Mouse (Mus musculus): ENCODE measurements around the gene Fgfr2.

Fgfr2 gene

DNA sequence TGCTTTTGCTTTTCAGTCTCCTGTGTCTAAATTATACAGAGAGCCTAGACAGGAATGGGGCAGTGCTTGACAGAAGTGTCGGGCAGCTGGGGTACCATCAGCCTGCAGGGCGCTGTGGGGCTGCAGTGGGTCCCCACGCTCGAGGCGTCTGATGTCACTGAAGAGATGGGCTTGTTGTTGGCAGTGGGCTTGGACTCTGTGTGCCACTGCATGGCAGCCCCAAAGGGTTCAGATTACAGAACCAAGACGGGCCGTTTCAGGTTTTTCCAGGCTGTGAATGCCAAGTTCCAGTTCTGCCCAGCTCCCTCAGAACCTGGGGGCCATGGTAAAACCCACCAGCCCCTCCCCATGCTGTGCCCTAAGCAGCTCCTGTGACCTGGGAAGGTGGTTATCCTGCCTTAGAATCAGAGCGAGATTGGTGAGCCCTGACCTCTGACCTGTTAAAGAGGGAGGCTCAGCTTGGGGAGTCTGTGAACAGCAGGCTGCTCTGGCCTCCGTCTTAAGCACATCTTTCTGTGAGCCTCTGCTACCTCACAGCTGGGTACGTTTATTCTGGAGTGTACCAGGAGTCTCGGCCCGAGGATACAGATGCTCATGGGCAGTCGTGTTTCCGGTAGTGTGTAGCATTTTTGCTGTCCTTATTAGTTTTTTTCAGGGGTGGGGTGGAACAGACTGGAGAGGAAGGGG, 465.6 kb downstream of the Fgfr2 start:
- no peak for TF ChIP-seq GATA4 (IDR thresholded peaks at IDR 0.05; ENCODE audit: insufficient replicate concordance, low read length)

DNA sequence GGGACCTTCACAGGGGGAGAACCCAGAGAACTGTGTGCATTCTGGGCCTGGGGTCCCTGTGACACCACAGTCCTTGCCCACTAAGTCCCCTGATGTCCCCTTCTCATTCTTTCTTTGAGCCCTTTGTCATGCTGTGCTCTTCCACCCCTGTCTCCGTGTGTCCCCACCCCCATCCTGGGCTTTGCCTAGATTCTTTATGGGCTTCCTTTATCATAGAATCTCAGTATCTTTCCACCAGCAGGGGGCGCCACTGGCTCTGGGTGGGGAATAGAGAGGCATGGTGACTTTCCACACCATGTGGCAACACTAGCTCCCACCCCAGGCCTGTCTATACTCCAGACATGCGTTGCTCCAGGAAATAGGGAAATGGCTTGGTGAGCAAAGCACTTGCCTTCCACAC, 466.6 kb downstream of the Fgfr2 start:
- peak; percentile 50; the same call in 1 of the 2 replicates for TF ChIP-seq GATA4 (IDR thresholded peaks at IDR 0.05; ENCODE audit: insufficient replicate concordance, low read length)

DNA sequence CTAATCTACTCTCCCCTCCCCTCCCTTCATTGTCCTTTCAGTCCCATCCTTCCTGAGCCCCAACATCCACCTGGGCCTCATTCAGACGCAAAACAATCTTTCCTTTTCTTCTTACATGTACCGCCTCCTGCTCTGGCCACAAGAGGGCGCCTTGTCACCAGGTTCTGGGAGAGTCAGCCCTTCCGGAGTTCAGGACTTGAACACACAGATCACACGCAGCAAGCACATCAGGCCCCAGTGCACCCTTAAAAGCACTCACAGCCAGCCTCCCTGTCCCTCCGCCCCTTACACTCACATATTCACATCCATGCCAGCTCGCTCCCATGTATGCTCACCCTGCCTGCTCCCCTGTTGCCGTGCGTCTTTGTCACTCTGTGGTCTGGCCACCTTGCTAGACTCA, 467.1 kb downstream of the Fgfr2 start:
- no peak for TF ChIP-seq GATA4 (IDR thresholded peaks at IDR 0.05; ENCODE audit: insufficient replicate concordance, low read length)

DNA sequence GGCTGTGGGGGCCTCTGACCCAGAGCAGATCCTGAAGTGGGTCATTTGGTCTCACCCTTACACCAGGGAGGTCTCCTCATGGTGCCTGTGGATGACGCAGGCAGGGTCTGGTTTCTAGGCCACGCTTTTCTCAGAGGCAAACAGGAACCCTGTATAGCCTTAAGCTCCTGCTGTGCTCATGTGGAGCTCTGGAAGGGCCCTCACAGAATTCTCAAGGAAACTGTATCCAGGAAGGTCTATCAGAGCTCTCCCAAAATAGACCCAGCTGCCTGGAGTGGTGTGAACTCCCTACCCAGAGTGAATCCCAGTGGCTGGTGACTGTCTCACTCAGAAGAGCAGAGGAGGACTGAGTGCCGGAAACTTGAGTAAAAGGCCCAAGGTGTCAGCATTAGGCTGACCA, 468.7 kb downstream of the Fgfr2 start:
- TF ChIP-seq GATA4 (IDR thresholded peaks at IDR 0.05; ENCODE audit: insufficient replicate concordance, low read length), result no peak

DNA sequence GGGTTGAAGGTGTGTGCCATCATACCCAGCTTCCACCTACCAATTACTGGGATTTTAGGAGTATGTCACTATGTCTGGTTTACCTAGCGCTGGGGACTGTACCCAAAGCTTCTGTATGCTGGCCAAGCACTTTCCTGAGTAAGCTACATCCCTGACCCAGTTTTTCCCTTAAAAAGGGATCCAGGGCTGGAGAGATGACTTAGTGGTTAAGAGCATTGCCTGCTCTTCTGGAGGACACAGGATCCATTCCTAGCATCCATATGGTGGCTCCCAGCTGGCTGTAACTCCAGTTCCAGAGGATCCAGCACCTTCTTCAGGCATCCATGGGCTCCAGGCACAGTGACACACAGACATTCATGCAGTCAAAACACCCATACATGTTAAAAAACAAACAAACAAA, 476.6 kb downstream of the Fgfr2 start:
- no peak for TF ChIP-seq GATA4 (IDR thresholded peaks at IDR 0.05; ENCODE audit: insufficient replicate concordance, low read length)

DNA sequence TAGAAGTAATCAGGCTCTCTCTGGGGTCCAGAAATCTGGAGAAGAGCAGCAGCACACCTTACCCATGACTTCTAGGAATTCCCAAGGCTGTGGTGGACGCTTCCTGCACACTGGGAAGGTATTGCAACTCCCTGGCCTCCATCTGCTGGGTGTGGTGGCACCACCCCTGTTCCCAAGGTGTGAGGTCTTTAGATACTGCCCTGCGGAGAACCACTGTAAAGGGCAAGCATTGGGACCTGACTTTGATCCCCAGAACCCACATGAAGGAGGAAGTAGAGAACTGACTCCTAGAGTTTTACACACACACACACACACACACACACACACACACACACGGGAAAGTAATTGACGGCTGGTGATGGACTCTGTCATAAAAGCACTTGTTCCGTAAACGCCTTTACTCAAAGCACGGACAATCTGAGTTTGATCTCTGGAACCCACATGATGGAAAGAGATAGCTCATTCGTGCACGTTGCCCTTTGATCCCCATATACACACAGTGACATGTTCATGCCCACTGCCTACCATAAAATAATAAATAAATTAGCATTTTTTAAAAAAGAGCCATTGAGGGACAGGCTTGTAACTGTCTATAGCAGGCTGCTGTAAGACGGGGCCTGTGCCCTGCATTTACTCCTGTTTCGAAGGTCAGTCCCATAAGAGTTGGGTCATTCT, 478.4 kb downstream of the Fgfr2 start:
- TF ChIP-seq GATA4 (IDR thresholded peaks at IDR 0.05; ENCODE audit: insufficient replicate concordance, low read length), result no peak

DNA sequence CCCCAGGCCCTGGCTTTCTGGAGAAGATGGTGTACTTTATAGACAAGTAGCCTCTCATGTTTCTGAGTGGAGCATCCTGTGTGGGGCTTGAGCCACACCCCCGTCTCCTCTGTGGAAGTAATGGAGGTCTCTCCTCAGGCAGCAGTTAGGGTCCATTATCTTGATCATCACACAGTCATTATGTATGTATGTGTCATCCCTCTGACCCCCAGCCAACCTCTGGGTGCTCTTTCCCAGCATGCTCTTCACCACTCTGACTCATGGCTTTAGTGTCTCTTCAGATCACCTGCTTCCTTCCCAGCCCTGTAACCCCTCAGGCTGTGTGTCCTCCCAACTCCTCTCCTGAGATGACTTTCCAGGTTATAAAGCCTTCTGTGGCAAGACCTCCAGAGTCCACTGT, 481.5 kb downstream of the Fgfr2 start:
- no peak for TF ChIP-seq GATA4 (IDR thresholded peaks at IDR 0.05; ENCODE audit: insufficient replicate concordance, low read length)

DNA sequence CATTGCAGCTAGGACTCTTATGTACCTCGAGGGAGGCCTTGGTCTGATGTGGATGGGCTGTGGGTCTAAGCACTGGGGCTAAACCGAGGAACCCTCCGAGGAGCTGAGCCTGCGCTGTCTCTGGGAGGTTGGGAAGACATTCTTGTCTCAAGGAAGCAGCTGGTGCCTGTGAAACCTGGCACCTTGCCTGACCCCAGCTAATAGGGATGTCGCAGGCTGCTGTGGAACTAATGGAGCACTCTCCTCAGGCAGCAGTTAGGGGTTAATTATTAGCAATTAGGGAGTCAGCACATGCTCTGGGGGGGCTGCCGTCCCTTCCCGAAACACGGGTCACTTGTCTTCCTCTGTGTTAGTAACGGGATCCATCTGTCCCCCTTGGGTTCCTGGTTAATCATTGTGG, 482.2 kb downstream of the Fgfr2 start:
- no peak for TF ChIP-seq GATA4 (IDR thresholded peaks at IDR 0.05; ENCODE audit: insufficient replicate concordance, low read length)

DNA sequence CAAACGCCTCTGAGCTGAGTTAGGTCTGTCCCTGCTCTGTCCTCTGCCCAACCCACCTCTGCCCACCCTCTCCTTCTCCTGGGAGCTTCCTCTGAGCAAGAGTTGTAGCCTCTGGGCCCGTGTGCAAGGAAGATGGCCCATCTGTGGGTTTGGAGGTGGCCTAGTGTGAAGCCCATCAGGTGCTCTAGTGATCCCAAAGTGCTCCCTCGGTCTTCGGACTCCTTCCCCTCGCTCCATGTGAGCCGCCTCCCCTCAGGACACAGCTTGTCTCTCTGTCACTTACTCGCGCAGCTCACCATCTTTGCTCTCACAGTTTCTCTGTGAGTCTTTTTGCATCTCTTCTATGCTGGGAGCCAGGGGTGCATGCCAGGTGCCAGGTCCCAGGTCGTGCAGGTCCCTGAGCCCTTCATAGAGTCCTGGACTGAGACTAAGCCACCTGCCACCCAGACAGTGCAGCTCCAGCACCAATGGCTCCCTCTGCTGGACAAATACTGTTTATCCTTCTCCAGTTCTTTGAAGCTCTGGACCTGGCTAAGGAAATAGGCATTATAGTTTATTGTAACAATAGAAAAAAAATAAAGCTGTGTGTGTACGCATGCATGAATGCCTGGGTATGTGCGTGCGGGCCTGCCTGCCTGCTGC, 484.6 kb downstream of the Fgfr2 start:
- no peak for TF ChIP-seq GATA4 (IDR thresholded peaks at IDR 0.05; ENCODE audit: insufficient replicate concordance, low read length)

DNA sequence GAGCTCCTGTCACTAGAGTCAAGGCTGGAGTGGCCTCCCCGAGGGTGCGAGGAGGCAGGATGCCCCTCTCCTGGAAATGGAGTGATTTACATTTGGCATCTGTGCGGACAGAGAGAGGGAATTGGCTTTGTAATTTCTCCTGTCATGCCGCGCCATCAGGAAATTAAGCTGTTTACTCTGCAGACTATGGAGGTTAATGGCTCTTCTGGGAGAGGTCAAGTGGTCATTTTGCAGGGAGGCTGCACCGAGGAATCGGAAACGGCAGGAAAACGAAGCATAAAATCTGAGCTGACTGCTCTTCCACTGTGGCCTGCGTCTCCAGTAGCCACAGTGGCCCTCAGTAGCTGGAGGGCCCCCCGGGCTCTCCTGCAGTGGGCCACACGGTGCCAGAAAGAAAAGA, 485.9 kb downstream of the Fgfr2 start:
- no peak for TF ChIP-seq GATA4 (IDR thresholded peaks at IDR 0.05; ENCODE audit: insufficient replicate concordance, low read length)

DNA sequence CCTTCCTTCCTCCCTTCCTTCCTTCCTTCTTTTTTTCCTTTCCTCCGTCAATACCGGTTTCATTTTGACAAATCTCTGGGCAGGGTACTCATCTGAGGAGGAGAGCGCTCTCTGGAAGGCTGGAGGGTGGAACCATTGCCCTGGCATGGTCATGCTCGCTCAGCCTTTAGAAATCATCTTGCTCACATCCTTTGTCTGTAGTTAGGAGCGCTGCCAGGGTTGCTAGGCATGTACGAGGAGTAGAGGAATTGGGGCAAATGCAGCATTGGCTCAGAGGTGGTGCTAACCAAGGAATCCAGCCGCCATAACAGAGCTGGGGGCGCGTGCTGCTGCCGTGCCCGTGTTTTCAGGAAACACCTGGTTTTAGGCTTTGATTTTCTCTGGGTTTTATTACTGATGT, 491.8 kb downstream of the Fgfr2 start:
- no peak for TF ChIP-seq GATA4 (IDR thresholded peaks at IDR 0.05; ENCODE audit: insufficient replicate concordance, low read length)

DNA sequence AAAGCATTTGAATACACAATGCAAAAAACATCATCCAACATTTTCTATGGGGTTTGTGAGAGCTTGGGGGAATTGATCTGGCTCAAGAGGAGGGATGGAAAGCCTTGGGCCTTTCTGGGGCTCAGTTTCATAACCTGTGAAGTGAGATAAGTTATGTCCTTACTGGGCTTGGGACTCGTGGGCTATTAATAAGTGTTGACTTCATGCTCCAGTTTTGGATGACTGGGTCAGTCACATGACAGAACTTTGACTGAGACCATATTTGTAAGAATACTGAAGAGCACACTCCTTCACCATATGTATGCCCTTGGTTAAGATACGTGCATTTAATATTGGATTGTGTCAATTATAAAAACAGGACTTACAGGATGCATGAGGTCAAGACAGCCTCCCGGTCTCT, 495.7 kb downstream of the Fgfr2 start:
- no peak for TF ChIP-seq GATA4 (IDR thresholded peaks at IDR 0.05; ENCODE audit: insufficient replicate concordance, low read length)

DNA sequence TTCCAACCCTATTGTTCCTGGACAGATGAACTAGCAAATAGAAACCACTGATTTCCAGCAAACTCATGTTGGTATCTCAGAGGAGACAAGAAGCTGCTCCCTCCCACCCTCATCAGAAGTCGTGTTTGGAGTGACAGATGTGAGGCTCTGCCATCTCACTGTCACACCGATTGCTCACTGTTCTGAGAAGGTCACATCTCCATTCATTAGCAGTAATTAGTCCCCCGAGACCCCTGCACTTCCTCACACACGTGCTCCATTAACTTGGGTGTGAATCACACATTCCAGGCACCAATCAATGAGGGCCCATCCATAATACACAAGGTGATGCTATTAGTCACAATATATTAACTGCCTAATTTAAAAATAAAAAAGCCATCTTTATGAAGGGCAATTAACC, 497.0 kb downstream of the Fgfr2 start:
- no peak for TF ChIP-seq GATA4 (IDR thresholded peaks at IDR 0.05; ENCODE audit: insufficient replicate concordance, low read length)

DNA sequence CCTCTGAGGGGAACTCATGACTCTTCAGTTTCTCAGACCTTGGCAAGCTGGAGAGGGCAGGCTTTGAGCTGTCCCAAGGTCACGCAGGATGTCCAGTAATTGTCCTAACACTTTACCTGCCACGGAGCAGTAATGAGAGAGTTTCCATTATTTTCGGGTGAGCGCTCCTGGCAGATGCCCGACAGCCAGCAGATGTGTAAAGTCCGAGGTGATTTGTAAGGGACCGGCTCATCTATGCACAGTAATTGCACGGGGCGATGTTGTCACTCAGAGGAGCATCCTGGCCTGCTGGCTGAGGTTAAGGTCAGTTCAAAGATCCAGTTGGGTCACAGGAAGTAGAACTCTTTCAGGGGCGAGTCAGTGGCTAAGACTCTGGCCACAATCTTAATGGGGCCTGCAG, 499.0 kb downstream of the Fgfr2 start:
- no peak for TF ChIP-seq GATA4 (IDR thresholded peaks at IDR 0.05; ENCODE audit: insufficient replicate concordance, low read length)

DNA sequence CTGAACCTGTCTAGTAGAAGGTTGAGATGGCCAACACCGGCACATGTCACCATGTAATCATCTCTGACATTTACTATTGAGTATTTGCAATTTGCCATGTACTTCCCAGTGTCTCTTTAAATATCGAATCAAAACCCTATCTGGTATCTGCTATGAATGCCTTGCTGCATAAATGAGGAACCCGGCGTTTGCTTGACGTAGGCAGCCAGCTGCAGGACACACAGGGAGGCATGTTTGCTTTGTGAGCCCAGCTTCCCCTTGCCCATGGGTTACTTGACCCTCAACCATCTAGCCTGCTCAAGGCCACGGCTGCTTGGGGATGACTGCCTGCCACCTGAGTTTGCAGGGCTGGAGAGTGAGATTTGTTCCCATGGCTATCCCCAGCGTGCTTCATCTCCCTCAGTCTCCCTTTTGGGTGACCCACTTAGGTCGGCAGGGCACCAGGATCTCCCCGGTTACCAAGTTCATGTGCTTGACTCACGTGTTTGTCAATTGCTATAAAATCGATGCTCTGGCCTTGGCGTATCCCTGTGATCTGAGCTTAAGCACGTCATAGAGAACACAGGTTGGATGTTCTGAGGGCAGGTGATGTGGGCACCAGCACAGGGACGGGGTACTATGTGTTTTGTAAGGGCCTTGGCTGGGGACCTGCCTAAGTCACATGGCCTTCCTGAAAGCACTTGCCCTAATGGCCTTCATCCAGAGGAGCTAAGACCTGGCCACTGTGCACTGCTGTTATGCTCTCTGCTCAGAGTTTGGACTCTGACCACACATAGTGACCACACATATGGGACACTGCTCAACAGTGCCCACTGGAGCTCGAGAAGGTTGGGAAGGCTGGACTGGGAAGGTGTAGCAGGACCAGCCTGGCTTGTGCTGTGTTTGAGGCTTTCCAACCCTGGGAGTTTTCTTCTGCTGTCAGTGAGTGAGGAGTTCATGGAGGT, 502.9 kb downstream of the Fgfr2 start:
- no peak for TF ChIP-seq GATA4 (IDR thresholded peaks at IDR 0.05; ENCODE audit: insufficient replicate concordance, low read length)
